Mouse (Mus musculus): Measurements from ENCODE around the gene Medag.

DNA sequence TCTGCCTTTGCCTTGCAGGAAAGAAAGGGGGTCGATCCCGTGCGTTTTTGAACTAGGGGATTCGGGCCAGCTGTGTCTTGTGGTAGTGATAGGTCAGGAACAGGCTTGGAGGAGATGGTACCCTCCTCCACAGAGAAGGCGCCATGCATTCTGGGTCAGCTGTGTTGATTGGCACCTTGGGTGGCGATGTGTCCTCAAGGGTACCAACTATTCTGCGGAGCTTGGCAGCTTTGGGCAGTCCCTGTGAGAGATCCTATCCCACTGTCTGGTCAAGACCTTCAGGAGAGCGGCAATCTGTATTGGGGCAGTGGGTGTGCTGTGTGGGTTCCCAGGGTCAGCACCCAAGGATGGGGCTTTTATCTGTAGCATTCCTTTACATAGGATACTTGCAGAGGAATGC lies 31.7 kb upstream of the Medag start:
- no peak for TF ChIP-seq POLR2A (IDR thresholded peaks at IDR 0.05; ENCODE audit: low read depth, low read length)
- no peak for TF ChIP-seq CTCF (IDR thresholded peaks at IDR 0.05; ENCODE audit: extremely low read depth, insufficient read length, insufficient replicate concordance, low read depth, low read length)

Data from small intestine, adult 2 months (tissue).